Mouse (Mus musculus): Measurements from ENCODE around the gene 3110021N24Rik.

3110021N24Rik gene

GRCm38 (mm10) chr4:108796701-108797100 is 77.3 kb downstream of the 3110021N24Rik start:
- DNase-seq (ENCODE audit: low read depth) = no peak

GRCm38 (mm10) chr4:108798083-108798830 is 78.8 kb downstream of the 3110021N24Rik start:
- DNase-seq (ENCODE audit: low read depth) = no peak

GRCm38 (mm10) chr4:108803535-108803934 is 84.1 kb downstream of the 3110021N24Rik start:
- no peak for DNase-seq (ENCODE audit: low read depth)

- DNase-seq (ENCODE audit: low read depth) = no peak
Observed at GRCm38 (mm10) chr4:108811142-108811541, 91.7 kb downstream of the 3110021N24Rik start.

- DNase-seq (ENCODE audit: low read depth) = no peak
Observed at GRCm38 (mm10) chr4:108811550-108811949, 92.1 kb downstream of the 3110021N24Rik start.

GRCm38 (mm10) chr4:108825677-108826076 is 106.2 kb downstream of the 3110021N24Rik start:
- DNase-seq (ENCODE audit: low read depth) = no peak

- DNase-seq (ENCODE audit: low read depth) = no peak
Observed at GRCm38 (mm10) chr4:108826096-108826495, 106.6 kb downstream of the 3110021N24Rik start.

- DNase-seq (ENCODE audit: low read depth) = no peak
Observed at GRCm38 (mm10) chr4:108826643-108827042, 107.2 kb downstream of the 3110021N24Rik start.

- peak; percentile 13 for DNase-seq (ENCODE audit: low read depth)
Observed at GRCm38 (mm10) chr4:108830698-108831097, 111.2 kb downstream of the 3110021N24Rik start.
